Mouse (Mus musculus) layer of hippocampus, adult 8-10 months (tissue): ENCODE data around the gene Cspg4. TPM values are rescaled to one million over a fixed set of nuclear protein-coding genes. Genes with fewer than 3 reads are reported as not detected.

ENCODE experiments used
- DNase-seq, 2 experiments: peaks; one replicate each; pipeline ENCODE4 v3.0.0; 2022; ENCODE audit warnings: low spot score in 2 of 2
- total RNA-seq, 4 experiments: library from RNA; stranded (reverse); gene quantifications; 2 replicates each; pipeline ENCODE4 v1.2.4; 2022

The Cspg4 gene
- 10 to 100 TPM; 17.3 to 21.8 (median 19.3) TPM for total RNA-seq

DNA sequence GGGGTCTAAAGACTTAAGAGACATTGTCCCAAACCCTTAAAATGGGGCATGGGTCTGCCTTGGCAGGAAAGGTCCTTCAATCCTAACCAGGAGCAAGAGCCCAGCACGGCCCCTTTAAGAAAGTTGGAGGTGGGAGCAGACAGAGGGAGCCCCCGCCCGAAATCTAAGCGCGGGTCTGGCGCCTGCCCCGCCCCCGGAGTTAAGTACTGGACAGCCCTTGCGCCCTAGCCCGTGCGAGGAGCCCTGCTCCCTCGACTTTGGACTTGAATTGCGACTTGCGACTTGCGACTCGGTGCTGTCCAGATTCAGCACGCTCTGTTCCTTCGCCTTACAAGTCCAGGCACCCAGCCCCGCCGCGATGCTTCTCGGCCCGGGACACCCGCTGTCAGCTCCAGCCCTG is at the start of gene Cspg4:
Gene Cspg4, plus strand, starts transcription at position 202 of the 400 bp plus-strand sequence.
- DNase-seq, result no peak

- no peak for DNase-seq
These were observed 39.9 kb upstream of the Cspg4 start for GRCm38 (mm10) chr9:56824900-56825299.

GRCm38 (mm10) chr9:56825476-56826213 is 39.2 kb upstream of the Cspg4 start:
- DNase-seq, result no peak

DNA sequence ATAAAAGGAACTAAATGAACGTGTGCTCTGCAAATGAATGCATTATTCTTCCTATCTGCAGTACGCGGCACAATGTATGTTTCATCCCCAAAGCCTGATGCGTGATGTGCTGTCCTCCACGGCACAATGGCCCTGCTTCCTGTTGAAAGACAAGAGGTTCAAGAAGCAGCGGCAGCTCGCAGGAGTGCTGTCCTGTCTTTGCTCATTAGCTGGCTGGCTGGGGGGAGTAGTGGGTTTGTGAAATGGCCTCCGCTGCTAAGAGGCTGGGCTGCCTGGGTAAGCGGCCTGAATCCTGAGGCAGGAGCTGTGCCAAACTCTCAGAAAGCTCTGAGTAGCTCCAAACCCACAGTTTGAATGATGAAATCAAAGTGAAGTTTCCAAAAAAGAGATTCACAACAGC is 36.7 kb upstream of the Cspg4 start:
- DNase-seq, result no peak

DNA sequence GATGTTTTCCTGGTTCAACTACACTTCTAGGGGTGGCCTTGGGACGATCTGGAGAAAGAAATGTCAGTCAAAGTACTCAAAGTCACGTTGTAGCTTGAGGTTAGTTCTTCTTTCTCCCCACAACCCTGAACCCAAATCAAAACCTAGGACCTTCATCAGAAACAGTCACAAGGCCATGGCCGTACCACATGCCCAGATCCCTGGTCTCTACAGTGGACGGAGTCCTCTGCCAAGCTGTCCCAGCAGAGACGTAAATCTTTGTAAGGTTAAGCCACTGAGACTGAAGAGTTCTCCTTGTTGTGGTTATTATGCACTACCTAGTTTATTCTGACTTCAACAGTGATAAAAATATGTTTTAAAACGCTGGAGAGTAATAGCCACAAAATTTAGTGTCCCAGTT is 36.0 kb upstream of the Cspg4 start:
- DNase-seq, result no peak

- no peak for DNase-seq
These were observed 34.7 kb upstream of the Cspg4 start for GRCm38 (mm10) chr9:56830162-56830561.

- DNase-seq, result no peak
These were observed 32.9 kb upstream of the Cspg4 start for GRCm38 (mm10) chr9:56831904-56832303.

DNA sequence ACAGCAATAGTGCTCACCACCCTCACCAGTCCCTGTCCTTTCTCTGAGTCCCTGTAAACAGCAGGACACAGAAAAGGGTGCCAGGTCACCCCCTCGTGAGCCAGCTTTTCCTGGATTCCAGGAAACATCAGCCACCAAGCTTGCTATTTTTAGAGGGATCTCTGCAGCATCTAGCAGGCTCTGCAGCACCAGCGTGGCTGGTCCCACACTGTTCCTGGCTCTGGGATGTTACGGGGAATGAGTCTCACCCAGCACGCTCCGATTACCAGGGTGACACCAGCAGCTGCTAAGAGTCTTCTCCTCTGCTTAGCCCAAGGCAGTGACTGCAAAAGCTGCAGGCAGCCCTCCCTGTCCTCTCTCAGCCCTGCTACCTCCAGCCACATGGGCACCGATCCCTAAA is 31.9 kb upstream of the Cspg4 start:
- no peak for DNase-seq

DNA sequence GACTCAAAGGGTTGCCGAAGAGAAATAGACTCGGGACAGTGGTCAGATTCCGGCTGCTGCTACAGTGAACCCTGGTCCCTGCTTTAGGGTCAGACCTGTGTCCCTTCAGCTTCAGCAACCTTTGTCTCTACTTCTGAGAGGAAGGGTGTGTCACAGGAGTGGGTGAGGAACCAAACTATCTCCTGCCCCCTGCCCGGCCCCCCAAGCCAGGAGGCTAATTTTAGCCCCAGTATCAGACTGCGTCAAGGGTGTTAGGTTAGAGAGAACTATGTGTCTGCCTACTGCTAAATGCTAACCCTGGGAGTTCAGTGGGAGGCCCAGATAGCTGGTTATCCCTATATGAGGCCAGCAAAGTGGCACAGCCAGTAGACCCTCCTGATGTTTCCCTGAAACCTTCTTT is 29.7 kb upstream of the Cspg4 start:
- DNase-seq, result no peak

DNA sequence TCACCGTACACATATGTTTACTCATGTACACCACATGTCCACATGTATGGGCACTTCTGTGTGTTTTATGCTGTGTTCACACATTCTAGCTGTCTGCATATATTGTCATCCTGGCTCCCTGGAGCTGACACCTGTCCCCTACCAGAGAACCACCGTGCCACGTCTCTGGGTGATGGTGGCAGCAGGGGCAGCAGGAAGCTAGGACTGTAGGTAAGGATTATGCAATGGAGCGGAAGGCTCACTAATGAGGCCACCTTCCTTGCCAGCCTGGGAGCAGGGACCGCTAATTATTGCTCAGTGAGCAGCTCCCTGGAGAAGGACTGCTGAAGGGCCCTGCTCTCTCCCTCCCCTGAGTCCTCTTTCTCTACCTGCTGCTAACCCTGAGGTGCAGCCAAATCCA is 24.1 kb upstream of the Cspg4 start:
- DNase-seq, result no peak

DNA sequence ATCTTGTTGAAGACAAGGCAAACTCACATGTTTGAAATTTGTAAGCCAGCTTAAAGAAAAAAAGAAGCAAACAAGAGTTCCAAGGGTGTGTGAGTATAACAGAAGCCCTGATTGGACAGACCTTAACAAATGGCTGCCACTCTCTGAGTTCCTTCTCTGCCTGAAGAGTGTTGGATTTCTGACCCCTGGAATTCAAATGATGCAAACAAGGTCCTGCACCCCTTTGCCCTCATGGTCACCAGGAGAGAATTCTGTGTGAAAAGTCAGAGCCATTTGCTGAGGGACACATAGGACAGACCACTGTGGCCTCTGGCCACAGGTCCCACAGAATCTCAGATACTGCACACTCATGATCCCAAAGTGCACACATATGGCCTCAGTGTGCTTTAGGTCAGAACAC is 23.0 kb upstream of the Cspg4 start:
- DNase-seq, result no peak

GRCm38 (mm10) chr9:56842303-56842719 is 22.5 kb upstream of the Cspg4 start:
- no peak for DNase-seq

GRCm38 (mm10) chr9:56843679-56844188 is 21.1 kb upstream of the Cspg4 start:
- DNase-seq, result peak; percentile 49 to 81

GRCm38 (mm10) chr9:56844644-56845043 is 20.2 kb upstream of the Cspg4 start:
- DNase-seq, result no peak

DNA sequence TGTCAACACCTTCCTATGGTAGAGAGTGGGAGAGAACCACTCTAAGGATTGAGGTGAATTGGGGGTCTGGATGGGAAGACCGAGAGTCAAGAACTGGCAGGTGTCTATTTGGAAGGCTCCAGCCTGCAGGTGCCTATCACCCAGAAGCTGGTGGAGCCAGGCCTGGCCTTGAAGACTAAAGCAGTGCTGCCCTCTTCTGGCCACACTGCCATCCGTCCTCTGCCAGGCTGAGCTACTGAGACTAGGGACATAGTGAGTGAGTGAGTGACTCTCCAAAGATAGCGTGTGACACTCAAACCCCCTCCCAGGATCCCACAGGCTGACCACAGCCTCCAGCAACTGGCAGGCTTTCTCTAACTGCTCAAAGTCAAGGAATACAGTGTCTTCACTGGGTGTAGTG is 17.3 kb upstream of the Cspg4 start:
- peak; percentile 60 to 79 for DNase-seq

DNA sequence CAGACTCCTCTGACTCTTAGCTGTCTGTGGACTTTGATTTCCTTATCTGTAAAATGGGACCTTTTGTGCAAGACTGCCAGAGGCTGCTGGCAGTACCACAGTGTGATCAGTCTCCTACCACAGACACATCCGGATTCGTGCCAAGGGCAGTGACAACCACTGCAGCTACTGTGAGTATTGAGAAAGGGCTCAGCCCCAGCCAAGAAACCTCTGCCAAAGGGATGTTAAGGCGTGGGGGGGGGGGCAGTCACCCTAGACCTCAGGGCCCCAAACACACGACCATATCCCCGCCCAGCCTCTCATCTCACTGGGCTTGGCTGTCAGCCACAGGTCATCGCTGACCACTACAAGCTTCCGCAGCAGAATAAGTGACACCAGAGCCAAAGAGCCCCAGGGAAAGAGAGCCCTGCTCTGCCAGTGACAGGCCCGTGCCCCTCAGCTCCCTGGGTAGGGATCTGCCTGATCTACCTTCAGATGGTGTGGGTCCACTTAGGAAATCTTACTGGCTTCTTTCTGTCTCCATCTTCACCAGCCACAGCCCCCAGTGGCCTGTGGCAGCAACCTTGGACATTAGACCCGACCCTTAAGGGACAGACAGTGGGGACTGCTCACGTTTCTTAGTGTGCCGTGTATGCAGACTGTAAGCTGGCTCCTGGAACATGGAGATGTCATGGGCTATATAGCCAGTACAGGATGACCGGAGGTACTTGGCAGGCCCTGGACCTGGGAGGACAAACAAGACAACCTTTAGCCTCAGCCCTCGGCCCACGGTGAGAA is 14.5 kb upstream of the Cspg4 start:
- DNase-seq, result no peak

- no peak for DNase-seq
These were observed 14.0 kb upstream of the Cspg4 start for GRCm38 (mm10) chr9:56850905-56851252.

DNA sequence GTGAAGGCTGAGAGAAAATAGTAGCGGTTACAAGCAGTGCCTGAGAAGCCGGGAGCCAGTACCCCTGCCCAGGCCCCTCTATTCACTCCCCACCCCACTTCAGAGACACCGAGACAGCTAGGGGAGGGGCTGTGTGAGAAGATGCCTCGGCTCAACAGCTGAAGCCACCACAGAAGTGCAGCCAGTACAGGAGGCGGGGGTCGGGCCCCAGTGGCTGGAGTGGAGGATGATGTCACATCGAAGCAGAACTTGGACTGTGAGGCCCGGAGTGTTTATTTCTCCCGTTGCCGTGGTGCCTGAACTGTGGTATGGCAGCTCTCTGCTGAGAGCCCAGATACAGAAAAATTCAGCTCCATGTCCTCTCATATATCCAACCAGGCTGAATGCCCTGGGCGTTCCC is 13.1 kb upstream of the Cspg4 start:
- no peak for DNase-seq

GRCm38 (mm10) chr9:56857463-56857862 is 7.4 kb upstream of the Cspg4 start:
- DNase-seq, result no peak

- no peak for DNase-seq
These were observed 4.8 kb upstream of the Cspg4 start for GRCm38 (mm10) chr9:56860035-56860434.

GRCm38 (mm10) chr9:56860486-56861269 is 4.2 kb upstream of the Cspg4 start:
- no peak for DNase-seq

DNA sequence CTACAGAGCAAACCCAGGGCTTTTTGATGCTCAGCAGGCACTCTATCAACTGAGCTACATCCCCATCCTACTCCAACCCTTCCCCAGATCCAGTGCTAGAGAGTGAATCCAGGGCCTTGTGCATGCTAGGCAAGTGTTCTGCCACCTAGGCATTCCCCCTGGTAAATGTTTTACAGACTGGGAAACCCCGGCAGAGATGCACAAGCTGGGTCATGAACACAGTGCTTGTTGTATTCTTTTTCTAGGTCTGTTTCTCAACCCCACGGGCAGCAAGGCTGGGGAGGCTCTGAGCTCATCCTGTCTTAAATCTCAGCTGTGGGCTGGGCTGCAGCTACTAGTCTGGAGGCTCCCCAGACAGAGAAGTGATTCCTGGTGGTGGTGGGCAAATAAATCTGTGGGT is 2.0 kb upstream of the Cspg4 start:
- DNase-seq, result no peak
